Mouse (Mus musculus) heart, adult 9 months (tissue): ENCODE data around the gene Gbgt1.
"Not testable (repeated sequence)": the region's sequence is repeated elsewhere in the genome, so short reads cannot be mapped to it uniquely, and the experiment has no call there.

Experiments used
- DNase-seq, 2 experiments: peaks; one replicate each; pipeline ENCODE4 v3.0.0; 2022; ENCODE audit warnings: low spot score in 2 of 2

The Gbgt1 gene

GRCm38 (mm10) chr2:28498431-28498830 lies 1.7 kb downstream of the Gbgt1 start:
- DNase-seq: no peak

DNA sequence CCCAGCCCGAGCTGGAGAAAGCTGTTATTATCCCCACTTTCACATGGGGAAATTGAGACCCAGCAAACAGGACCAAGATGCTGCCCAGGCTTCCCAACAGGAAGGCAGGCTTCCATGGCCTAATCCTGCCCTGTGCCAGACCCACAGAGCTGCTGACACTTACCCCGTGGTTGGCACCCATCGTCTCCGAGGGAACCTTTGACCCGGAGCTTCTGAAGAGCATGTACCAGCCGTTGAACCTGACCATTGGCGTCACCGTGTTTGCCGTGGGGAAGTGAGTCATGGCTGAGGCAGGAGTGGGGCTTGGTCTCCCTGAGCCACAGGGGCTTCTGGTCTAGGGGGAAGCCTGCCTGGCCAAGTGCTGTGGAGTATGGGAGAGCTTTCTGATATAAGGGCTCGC lies 6.3 kb downstream of the Gbgt1 start:
- no peak for DNase-seq

DNA sequence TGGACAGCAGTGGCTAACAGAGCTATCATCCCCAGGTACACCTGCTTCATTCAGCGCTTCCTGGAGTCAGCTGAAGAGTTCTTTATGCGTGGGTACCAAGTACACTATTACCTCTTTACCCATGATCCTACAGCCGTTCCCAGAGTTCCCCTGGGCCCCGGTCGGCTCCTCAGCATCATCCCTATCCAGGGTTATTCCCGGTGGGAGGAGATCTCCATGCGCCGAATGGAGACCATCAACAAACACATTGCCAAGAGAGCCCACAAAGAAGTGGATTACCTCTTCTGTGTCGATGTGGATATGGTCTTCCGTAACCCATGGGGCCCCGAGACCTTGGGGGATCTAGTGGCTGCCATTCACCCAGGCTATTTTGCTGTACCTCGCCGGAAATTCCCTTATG lies 8.0 kb downstream of the Gbgt1 start:
- DNase-seq: no peak

DNA sequence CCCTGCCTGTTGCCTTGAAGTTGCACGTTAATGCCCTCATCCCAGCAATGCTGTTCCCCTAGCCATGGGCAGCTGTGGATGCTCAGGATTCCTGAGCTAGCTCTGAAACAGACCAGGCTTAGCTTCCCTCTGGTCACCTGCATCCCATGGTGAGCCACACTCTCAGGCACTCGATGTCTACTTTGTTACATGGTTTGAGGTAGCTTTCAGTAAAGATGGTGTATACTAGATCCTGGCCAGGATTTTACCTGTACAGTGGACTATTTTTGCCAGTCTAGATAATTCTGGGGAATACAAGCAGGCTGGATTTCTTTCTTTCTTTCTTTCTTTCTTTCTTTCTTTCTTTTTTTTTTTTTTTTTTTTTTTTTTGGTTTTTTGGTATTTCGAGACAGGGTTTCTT lies 9.1 kb downstream of the Gbgt1 start, which contains the start of gene Gm10134:
Gene Gm10134 (plus strand): TSS at position 301 of the 400 bp plus-strand sequence.
- no peak for DNase-seq

DNA sequence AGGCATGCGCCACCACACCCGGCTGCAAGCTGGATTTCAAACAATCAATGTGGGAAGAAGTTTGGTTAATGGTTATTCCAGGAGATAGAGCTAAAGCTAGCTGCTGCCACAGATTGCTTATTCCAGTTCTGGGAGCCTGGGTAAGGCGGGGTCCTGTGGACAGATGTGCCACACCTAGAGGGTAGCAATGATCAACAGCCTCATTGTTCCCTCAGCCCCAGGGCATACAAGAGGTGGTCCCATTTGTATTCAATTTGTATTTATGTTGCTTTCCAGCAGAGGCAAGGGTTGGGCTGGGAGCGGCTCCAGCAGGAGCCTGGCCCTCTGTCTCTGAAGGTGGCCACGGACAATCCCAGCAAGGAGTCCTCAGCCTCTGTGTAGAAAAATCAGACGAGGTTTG lies 9.6 kb downstream of the Gbgt1 start:
- DNase-seq: no peak

DNA sequence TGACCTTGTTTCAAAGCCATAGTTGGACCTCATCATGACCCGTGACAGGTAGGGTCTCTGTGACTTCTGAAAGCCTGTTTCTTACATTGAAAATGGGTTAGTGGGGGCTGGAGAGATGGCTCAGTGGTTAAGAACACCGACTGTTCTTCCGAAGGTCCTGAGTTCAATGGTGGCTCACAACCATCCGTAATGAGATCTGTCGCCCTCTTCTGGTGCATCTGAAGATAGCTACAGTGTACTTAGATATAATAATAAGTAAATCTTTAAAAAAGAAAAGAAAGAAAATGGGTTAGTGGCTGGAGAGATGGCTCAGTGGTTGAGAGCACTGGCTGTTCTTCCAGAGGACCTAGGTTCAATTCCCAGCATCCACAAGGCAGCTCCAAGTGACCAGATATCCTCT lies 14.9 kb downstream of the Gbgt1 start:
- not testable (repeated sequence) for DNase-seq

GRCm38 (mm10) chr2:28512798-28513401 lies 16.2 kb downstream of the Gbgt1 start, which contains the start of gene Ralgds:
Ralgds (plus strand) TSS chr2:28513125.
- DNase-seq: no peak

DNA sequence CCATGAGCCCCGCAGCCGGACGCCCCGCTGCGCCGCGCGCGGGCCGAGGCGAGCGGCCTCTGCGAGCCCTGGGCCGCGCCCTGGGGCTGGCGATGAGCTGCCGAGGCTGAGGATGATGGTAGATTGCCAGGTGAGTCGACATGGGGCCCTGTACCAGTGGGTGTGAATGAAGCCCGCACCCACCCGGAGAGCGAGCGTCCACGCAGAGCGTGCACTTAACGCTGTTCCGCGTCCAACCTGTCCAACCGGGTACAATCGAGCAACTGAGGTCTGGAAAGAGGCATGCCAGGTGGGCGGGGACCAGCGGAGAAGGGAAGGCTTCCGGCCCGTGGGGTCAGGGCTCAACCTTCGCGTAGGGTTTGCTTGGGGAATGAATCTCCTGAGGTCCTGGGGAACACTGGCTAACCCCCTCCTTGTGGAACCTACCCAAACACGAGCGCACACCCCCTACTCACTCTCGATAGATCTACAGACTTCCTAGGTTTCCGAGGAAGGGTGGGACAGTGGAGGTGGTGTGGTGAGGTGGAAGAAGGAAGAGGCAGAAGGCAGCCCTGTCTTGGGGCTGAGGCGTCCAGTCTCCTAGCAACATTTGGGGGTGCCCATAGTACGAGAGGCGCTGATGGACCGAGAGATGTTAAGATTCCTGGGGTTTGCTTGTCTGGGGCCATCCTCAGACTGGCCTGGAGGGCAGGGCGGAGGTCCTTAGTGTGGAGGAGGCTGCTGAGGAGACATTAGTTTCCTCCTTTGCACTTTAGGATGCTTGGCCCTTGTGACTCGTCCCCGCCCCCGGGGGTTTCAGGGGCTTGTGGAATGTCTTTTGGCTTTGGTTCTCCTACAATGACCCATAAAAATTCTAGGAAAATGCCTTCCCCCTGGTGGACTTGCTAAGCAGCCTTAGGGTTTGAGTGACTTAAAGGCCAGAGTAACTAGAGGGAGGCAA lies 17.0 kb downstream of the Gbgt1 start:
- no peak for DNase-seq

DNA sequence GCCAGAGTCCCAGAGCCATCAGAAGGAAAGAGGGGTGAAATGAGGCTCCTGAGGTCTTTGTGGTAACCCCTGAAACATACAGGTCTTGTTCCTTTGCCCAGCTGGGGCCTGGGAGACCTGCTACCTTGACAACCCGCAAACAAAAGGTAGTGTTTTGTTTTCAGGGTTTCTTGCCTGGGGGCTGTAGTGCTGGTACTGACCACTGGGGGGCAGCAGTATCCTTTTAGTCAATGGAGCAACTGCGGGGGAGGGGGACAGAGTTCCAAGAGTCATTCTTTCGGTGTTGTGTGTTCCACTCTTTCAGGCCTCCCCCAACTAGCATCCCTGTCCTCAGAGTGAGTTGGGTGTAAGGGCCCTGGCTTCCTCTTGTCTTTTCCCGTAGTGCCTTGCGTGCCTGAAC lies 17.8 kb downstream of the Gbgt1 start:
- DNase-seq: peak in 1 of 2 experiments; percentile 74

DNA sequence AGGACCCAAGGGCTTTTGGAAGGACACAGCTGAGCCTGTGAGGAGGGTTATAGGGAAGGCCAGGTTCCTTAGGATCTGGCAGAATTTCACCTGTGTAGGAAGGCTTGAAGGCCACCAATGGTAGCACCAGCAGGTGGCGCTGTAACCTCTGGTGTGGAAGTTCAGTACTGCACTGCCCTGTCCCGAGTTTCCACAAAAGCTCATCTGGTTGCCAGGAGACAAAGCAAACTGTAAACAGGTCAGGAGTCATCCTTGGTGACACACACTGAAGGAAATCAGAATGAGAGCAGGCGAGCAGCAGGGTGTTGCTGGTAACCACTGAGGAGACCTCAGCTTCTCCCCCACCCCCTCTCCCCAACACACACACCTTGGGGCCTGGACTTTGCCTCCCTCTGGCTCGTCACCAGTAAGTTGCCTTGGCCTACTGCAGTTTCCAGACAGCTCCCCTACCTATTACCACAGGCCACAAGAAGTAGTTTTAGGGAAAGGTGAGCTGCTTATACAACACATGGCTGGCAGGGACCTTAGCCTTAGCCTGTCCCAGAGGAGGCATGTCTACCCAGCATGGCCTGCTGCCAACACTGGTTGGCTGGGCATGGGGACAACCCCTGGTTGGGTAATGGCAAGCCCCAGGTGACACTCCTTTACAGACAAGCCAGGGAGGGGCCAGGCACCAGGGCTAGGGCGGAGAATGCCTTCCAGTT lies 20.7 kb downstream of the Gbgt1 start:
- peak; percentile 67 to 81 for DNase-seq

- no peak for DNase-seq
These were observed 21.5 kb downstream of the Gbgt1 start for GRCm38 (mm10) chr2:28518231-28518630.

GRCm38 (mm10) chr2:28520581-28520980 lies 23.9 kb downstream of the Gbgt1 start:
- no peak for DNase-seq

DNA sequence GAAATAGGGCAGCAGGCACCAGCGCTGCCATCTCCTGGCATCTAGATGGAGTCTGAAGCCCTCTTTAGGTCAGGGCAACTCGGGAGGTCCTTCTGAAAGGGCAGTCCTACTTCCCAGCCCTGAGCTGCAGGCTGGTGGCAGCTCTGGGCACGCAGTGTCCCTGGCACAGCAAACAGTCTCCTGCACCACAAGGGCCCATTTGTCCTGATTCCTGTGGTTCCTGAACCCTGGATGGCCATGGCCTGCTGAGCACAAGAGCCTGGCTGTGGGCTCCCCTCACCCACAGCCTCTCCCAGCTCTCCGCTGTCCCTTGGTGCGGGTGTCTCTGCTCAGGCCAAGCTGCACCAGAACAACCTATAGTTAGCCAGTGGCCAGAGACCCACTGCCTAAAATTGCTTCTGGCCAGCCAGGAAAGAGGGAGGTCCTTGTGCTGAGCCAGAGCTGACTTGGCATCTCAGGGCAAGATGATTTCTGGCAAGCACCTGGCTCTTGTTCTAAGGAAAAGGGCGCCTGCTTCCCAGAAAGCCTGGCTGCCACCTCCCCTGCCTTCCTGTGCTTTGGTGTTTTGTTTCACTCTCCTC lies 25.0 kb downstream of the Gbgt1 start:
- no peak for DNase-seq

GRCm38 (mm10) chr2:28522166-28522565 lies 25.5 kb downstream of the Gbgt1 start:
- DNase-seq: no peak

DNA sequence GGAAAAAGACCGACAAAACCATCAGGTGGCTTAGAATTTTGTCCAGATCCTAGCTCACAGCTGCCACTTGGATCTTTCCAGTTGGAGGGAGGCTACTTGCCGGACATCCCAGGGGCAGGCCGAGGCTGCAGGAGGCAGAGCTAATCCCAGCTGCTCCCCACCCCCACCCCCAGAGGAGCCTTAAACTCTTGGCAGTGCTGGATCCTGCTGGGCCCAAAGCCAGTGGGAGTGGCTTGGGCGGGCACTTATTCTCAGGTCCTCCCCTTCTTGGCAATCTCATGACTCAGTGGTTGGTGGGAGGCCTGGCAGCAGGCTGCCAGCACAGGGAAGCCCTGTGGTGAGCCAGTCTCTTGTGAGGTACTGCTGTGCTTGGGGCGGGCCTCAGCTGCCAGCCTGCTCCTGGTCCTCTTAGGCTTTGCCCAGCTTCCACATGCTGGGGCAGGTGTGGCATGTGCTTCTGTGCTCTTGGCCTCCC lies 27.0 kb downstream of the Gbgt1 start:
- peak; percentile 79 to 88 for DNase-seq

- DNase-seq: no peak
These were observed 27.7 kb downstream of the Gbgt1 start for GRCm38 (mm10) chr2:28524406-28524805.

DNA sequence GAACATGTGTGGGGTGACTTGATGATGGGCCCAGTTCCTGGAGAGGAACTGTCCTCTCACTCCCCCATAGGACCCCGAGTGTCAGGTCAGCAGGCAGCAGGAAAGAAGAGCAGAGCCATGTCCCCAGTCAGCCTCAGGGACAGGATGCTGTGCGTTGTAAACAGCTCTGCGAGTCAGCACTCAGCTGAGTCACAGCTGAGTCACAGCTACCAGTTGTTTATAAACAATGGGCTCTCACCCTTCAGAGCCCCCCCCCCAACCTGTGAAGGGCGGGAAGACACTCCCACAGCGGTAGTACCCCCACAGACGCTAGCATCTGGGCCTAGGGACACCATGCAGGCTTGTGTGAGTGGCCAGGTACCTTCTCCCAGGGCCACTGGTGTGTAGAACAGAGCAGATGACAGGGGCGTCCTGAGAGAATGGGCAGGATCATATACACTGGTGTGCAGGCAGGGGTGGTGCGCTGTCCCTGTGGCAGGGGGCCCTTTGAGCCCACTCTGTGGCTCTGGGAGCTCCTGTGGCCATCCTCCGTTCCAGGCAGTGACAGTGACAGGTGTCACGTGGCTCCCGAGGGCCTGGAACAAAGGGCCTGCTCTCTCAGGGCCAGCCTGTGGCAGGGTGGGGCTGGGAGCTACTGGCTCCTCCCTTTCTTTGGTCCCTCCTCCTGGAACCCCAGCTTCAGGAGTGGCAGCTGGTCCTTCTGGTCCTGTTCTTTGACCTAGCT lies 28.7 kb downstream of the Gbgt1 start:
- DNase-seq: peak; percentile 86 to 87

GRCm38 (mm10) chr2:28525943-28526876 lies 29.5 kb downstream of the Gbgt1 start:
- DNase-seq: peak in 1 of 2 experiments; percentile 36

GRCm38 (mm10) chr2:28527436-28528353 lies 31.0 kb downstream of the Gbgt1 start:
- DNase-seq: no peak
